Mouse (Mus musculus) ES-E14 (cell line): Measurements from ENCODE around the gene Sv2c.

Experiments used
- CHD2 ChIP-seq: IDR thresholded peaks from 2 replicates; pipeline ENCODE4 v1.6.1; 2014; ENCODE audit warnings: mild to moderate bottlenecking, low read depth, low read length, inconsistent platforms
- HCFC1 ChIP-seq: IDR thresholded peaks from 2 replicates; pipeline ENCODE4 v1.6.1; 2012; ENCODE audit warnings: low read length, inconsistent platforms, borderline replicate concordance; ENCODE audit not compliant: insufficient read depth
- MAFK ChIP-seq: IDR thresholded peaks from 2 replicates; pipeline ENCODE4 v1.6.1; 2014; ENCODE audit warnings: mild to moderate bottlenecking, low read depth, low read length, inconsistent platforms; ENCODE audit not compliant: insufficient read depth
- ZNF384 ChIP-seq: IDR thresholded peaks from 2 replicates; pipeline ENCODE4 v1.6.1; 2012; ENCODE audit warnings: low read depth, low read length, inconsistent platforms

GRCm38 (mm10) chr13:95940811-95941210 is 191.6 kb downstream of the Sv2c start:
- no peak for TF ChIP-seq HCFC1
- no peak for TF ChIP-seq CHD2
- no peak for TF ChIP-seq MAFK
- no peak for TF ChIP-seq ZNF384
